ENCODE assay signal across 19 mouse cellular contexts in genomic region chr19:9936579-9936978, GRCm38 (mm10). TPM values are rescaled to one million over a fixed set of nuclear protein-coding genes. Genes with fewer than 3 reads are reported as not detected.
DNase-seq lines count a peak whose midpoint lies in the region; ATAC-seq lines count a peak whose summit lies in the region.
"Had no signal": no experiment of that assay in that cellular context is flagged by ENCODE, and none has a peak within 500 bp of the region (broad histone marks: within the 10 kb centered on the region; RNA-seq: fewer than 3 reads in every experiment).

No protein-coding gene starts in this region.

- no peak overlapping the region for H3K4me2 ChIP-seq in hindbrain, embryonic 13.5 days
- H3K4me2 ChIP-seq: heart, embryonic 11.5 days; kidney, embryonic 15.5 days had no signal

- no peaks in the 10 kb centered on the region for H3K9me3 ChIP-seq in hindbrain, embryonic 13.5 days
- H3K9me3 ChIP-seq: embryonic facial prominence, embryonic 10.5 days; kidney, embryonic 15.5 days had no signal

- ATAC-seq in megakaryocyte progenitor cell, adult 5-6 weeks (replicated peaks; ENCODE audit: poor library complexity): peak; percentile 29
- no peak for ATAC-seq in erythroid progenitor cell, adult 5-6 weeks (replicated peaks; ENCODE audit: low FRiP score, poor library complexity, severe bottlenecking)
- ATAC-seq in hindbrain, embryonic 13.5 days (ENCODE audit: low FRiP score): no peak

- WGBS in hindbrain, embryonic 13.5 days: 66% methylated on average over 5 of the region's 5 CpGs

- H3K4me1 ChIP-seq in hindbrain, embryonic 13.5 days (replicated peaks): 0 out of 2 replicates have a peak, but pooled peaks cover 4% of the 10 kb centered on the region

- H3K36me3 ChIP-seq in splenic B cell, adult 2 months (ENCODE audit: control insufficient read depth, insufficient read depth, low read length, poor library complexity, severe bottlenecking): no peaks in the 10 kb centered on the region
- no peaks in the 10 kb centered on the region for H3K36me3 ChIP-seq in hindbrain, embryonic 13.5 days
- H3K36me3 ChIP-seq: embryonic facial prominence, embryonic 10.5 days; hindbrain, embryonic 10.5 days; kidney, embryonic 15.5 days had no signal

- peak; percentile 50 for DNase-seq in lung, postnatal 36 days
- DNase-seq in lung, postnatal 10 days: no peak
- DNase-seq in adipocyte (ENCODE audit: low spot score): peak; percentile 60
- peak; percentile 95 for DNase-seq in splenic B cell, adult 2 months (ENCODE audit: low read depth, low spot score)
- DNase-seq in right cerebral cortex, postnatal 10 days (ENCODE audit: low spot score in 2 of 2): no peak
- DNase-seq: adrenal gland, postnatal 10 days; cerebellum, postnatal 14 days; gastrocnemius, postnatal 25 days; lung, postnatal 14 days; midbrain, embryonic 14.5 days; thymus, postnatal 4 days had no signal

- no peak overlapping the region for H3K27ac ChIP-seq in hindbrain, embryonic 13.5 days
- H3K27ac ChIP-seq: embryonic facial prominence, embryonic 10.5 days; hindbrain, embryonic 10.5 days; kidney, embryonic 15.5 days had no signal

- H3K27me3 ChIP-seq in splenic B cell, adult 2 months (ENCODE audit: control insufficient read depth, insufficient read depth, low read length, poor library complexity, severe bottlenecking): no peaks in the 10 kb centered on the region
- H3K27me3 ChIP-seq in hindbrain, embryonic 13.5 days: no peaks in the 10 kb centered on the region
- H3K27me3 ChIP-seq: kidney, embryonic 15.5 days had no signal

- no peak overlapping the region for H3K4me3 ChIP-seq in hindbrain, embryonic 13.5 days
- H3K4me3 ChIP-seq: embryonic facial prominence, embryonic 10.5 days; erythroblast, embryonic 14.5 days; hindbrain, embryonic 10.5 days; kidney, embryonic 15.5 days had no signal

- no peak overlapping the region for H3K9ac ChIP-seq in hindbrain, embryonic 13.5 days
- H3K9ac ChIP-seq: kidney, embryonic 15.5 days had no signal

RNA-seq across cellular contexts. Expression of gene Incenp, which starts 37.2 kb away (rescaled TPM):
- 179 and 188 TPM in 2 replicates for total RNA-seq in megakaryocyte progenitor cell, adult 5-6 weeks (2015)
- 95.9 and 97.2 TPM in 2 replicates for total RNA-seq in megakaryocyte progenitor cell, adult 5-6 weeks (2017)
- 859 and 885 TPM in 2 replicates for total RNA-seq in erythroid progenitor cell, adult 5-6 weeks (2015; ENCODE audit: low replicate concordance)
- 748 and 1,226 TPM in 2 replicates for total RNA-seq in erythroid progenitor cell, adult 5-6 weeks (2017; ENCODE audit: low replicate concordance)
- 31.3 and 32.9 TPM in 2 replicates for polyA plus RNA-seq in hindbrain, embryonic 13.5 days (2015; fragmentation: Nextera tagmentation; extraction: Ambion mirVana)

RNA-seq across cellular contexts. Expression of gene Fth1, which starts 43.8 kb away (rescaled TPM):
- total RNA-seq in megakaryocyte progenitor cell, adult 5-6 weeks (2015): 1,115 and 1,144 TPM in 2 replicates
- 325 and 354 TPM in 2 replicates for total RNA-seq in megakaryocyte progenitor cell, adult 5-6 weeks (2017)
- 2,541 and 2,855 TPM in 2 replicates for total RNA-seq in erythroid progenitor cell, adult 5-6 weeks (2015; ENCODE audit: low replicate concordance)
- 1,910 and 2,502 TPM in 2 replicates for total RNA-seq in erythroid progenitor cell, adult 5-6 weeks (2017; ENCODE audit: low replicate concordance)
- polyA plus RNA-seq in hindbrain, embryonic 13.5 days (2015; fragmentation: Nextera tagmentation; extraction: Ambion mirVana): 1,535 and 1,618 TPM in 2 replicates

Comparison
In these comparisons a context has a peak if more than half of its experiments do, and no peak if none do; other contexts are left out.
1. DNase-seq: peak in lung, postnatal 36 days (single experiment), adipocyte (single experiment) and splenic B cell, adult 2 months (single experiment); none in lung, postnatal 10 days (single experiment) and right cerebral cortex, postnatal 10 days (0 of 2).